Mouse (Mus musculus) myocyte (in vitro differentiated cells): ENCODE data around the gene Fndc5.

Experiments
- CEBPB ChIP-seq: IDR thresholded peaks from 2 replicates; pipeline ENCODE4 v1.6.1; 2011; ENCODE audit warnings: mild to moderate bottlenecking, moderate library complexity; ENCODE audit not compliant: poor library complexity, insufficient read depth, severe bottlenecking
- E2F4 ChIP-seq: IDR thresholded peaks from one replicate; pipeline ENCODE4 v1.6.1; 2011; ENCODE audit warnings: mild to moderate bottlenecking, control low read depth, moderate library complexity; ENCODE audit not compliant: insufficient read depth
- MAX ChIP-seq: IDR thresholded peaks from one replicate; pipeline ENCODE4 v1.6.1; 2011; ENCODE audit warnings: low read depth, mild to moderate bottlenecking, control low read depth
- MYOD1 ChIP-seq, 3 experiments: IDR thresholded peaks; one replicate each; pipeline ENCODE4 v1.6.1; 2011; ENCODE audit warnings: control low read depth in 2 of 3, low read depth in 2 of 3, mild to moderate bottlenecking in 2 of 3, moderate library complexity in 1 of 3; ENCODE audit not compliant: insufficient read length in 2 of 3, control insufficient read depth in 1 of 3
- MYOG ChIP-seq, 3 experiments: IDR thresholded peaks; one replicate each; pipeline ENCODE4 v1.6.1; 2011; ENCODE audit warnings: control low read depth in 2 of 3, low read depth in 2 of 3, mild to moderate bottlenecking in 2 of 3; ENCODE audit not compliant: insufficient read length in 2 of 3, control insufficient read depth in 1 of 3, insufficient read depth in 1 of 3
- POLR2A ChIP-seq: IDR thresholded peaks from one replicate; pipeline ENCODE4 v1.6.1; 2011; ENCODE audit warnings: low read depth, mild to moderate bottlenecking, control low read depth, moderate library complexity; ENCODE audit not compliant: insufficient read length
- POLR2AphosphoS2 ChIP-seq: IDR thresholded peaks from one replicate; pipeline ENCODE4 v1.6.1; 2011; ENCODE audit warnings: low read depth, control low read depth; ENCODE audit not compliant: insufficient read length
- REST ChIP-seq: IDR thresholded peaks from one replicate; pipeline ENCODE4 v1.6.1; 2011; ENCODE audit warnings: mild to moderate bottlenecking, control low read depth, moderate library complexity; ENCODE audit not compliant: insufficient read depth, insufficient read length
- SRF ChIP-seq: IDR thresholded peaks from one replicate; pipeline ENCODE4 v1.6.1; 2011; ENCODE audit warnings: low read depth; ENCODE audit not compliant: control insufficient read depth, insufficient read length
- TCF12 ChIP-seq: IDR thresholded peaks from one replicate; pipeline ENCODE4 v1.6.1; 2011; ENCODE audit warnings: mild to moderate bottlenecking, control low read depth; ENCODE audit not compliant: poor library complexity, insufficient read depth, severe bottlenecking
- TCF3 ChIP-seq: IDR thresholded peaks from one replicate; pipeline ENCODE4 v1.6.1; 2011; ENCODE audit warnings: low read depth, control low read depth; ENCODE audit not compliant: insufficient read length
- USF1 ChIP-seq: IDR thresholded peaks from one replicate; pipeline ENCODE4 v1.6.1; 2011; ENCODE audit warnings: low read depth, mild to moderate bottlenecking, control low read depth, moderate library complexity

DNA sequence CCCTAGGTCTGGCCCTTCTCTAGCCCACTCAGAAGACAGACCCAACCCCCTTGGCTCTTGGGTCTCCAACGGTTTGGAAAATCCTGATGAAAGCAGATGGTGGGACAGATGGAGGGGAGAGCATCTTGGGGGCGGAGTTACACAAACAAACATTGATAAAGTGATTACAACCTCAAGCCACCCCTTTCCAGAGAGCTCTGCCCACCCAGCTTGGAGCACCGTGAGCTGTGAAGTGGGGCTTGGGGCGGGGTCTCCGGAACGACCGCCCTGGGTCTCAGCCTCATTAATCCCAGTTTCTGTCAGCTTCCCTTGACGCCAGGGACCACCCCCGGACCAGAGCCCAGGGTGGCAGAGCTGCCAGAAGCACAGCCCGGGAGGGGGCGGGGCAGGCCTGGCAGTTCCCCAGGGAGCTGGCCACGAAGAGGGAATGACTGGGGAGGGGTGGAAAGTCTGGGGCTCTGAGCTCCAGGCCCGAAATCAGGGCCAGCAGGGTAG, 12.1 kb upstream of the Fndc5 start:
- TF ChIP-seq TCF12 (no peak), POLR2A (no peak), CEBPB (no peak), USF1 (no peak), MAX (no peak), REST (no peak), MYOG (IDR thresholded peaks at IDR 0.05; ENCODE audit: control insufficient read depth in 1 of 3, insufficient read depth in 1 of 3, insufficient read length in 2 of 3, low read depth in 2 of 3) (no peak), E2F4 (no peak), MYOD1 (IDR thresholded peaks at IDR 0.05; ENCODE audit: control insufficient read depth in 1 of 3, insufficient read length in 2 of 3, low read depth in 2 of 3) (no peak), TCF3 (no peak), POLR2AphosphoS2 (no peak), SRF (no peak)
